Mouse (Mus musculus): Measurements from ENCODE around the gene Cdk19. TPM values are rescaled to one million over a fixed set of nuclear protein-coding genes. Genes with fewer than 3 reads are reported as not detected.
"Not testable (repeated sequence)": the region's sequence is repeated elsewhere in the genome, so short reads cannot be mapped to it uniquely, and the experiment has no call there.

Cdk19 gene
- total and polyA plus RNA-seq, 3 experiments, result 2.8 to 8.2 TPM; not detected in 1

- H3K9me3 ChIP-seq (replicated peaks; ENCODE audit: insufficient read depth, low read length), result no peaks in the 10 kb centered on the region
- H3K79me2 ChIP-seq (ENCODE audit: control insufficient read depth, insufficient read depth, low read length, poor library complexity), result no peaks in the 10 kb centered on the region; the same call in 1 of the 2 replicates
- H3K9ac ChIP-seq (ENCODE audit: control insufficient read depth, low read depth, low read length, poor library complexity, severe bottlenecking), result no peak overlapping the region
- H3K4me3 ChIP-seq (ENCODE audit: control insufficient read depth in 1 of 2, insufficient read depth in 1 of 2, low read depth in 2 of 2, low read length in 2 of 2), result no peak overlapping the region
- H3K27ac ChIP-seq (ENCODE audit: control insufficient read depth, low read depth, low read length), result no peak overlapping the region
- peaks cover 0 to 4% of the 10 kb centered on the region in 2 experiments; a peak in 3 of 4 replicates for H3K4me1 ChIP-seq (ENCODE audit: control insufficient read depth in 1 of 2, insufficient read depth in 2 of 2, low read length in 2 of 2)
- TF ChIP-seq ZKSCAN1 (IDR thresholded peaks at IDR 0.05; ENCODE audit: low read depth, low read length) (no peak), ETS1 (IDR thresholded peaks at IDR 0.05; ENCODE audit: low read depth, low read length) (no peak), TCF12 (IDR thresholded peaks at IDR 0.05; ENCODE audit: low read depth, low read length) (no peak), SIN3A (IDR thresholded peaks at IDR 0.05; ENCODE audit: low read length) (no peak), SMC3 (IDR thresholded peaks at IDR 0.05; ENCODE audit: low read depth, low read length) (no peak), RCOR1 (IDR thresholded peaks at IDR 0.05; ENCODE audit: low read depth, low read length) (no peak), KAT2A (conservative IDR thresholded peaks at IDR 0.05; ENCODE audit: low read depth, low read length) (no peak), MYC (IDR thresholded peaks at IDR 0.05; ENCODE audit: low read depth, low read length) (no peak), ELF1 (IDR thresholded peaks at IDR 0.05; ENCODE audit: low read depth, low read length) (no peak)
- no peak for DNase-seq (ENCODE audit: low read depth, low spot score)
- no peaks in the 10 kb centered on the region for H3K27me3 ChIP-seq (ENCODE audit: control insufficient read depth in 1 of 2, insufficient read depth in 2 of 2, low read length in 2 of 2)
- H3K36me3 ChIP-seq (ENCODE audit: control insufficient read depth in 1 of 2, insufficient read depth in 2 of 2, low read length in 2 of 2), result peaks cover 0 to 6% of the 10 kb centered on the region in 2 experiments; a peak in 2 of 4 replicates
Measured at GRCm38 (mm10) chr10:40421724-40422123, 82.4 kb downstream of the Cdk19 start.

GRCm38 (mm10) chr10:40422696-40423095, 83.3 kb downstream of the Cdk19 start:
- Histone ChIP-seq H3K9me3 (replicated peaks; ENCODE audit: insufficient read depth, low read length) (no peaks in the 10 kb centered on the region), H3K27me3 (ENCODE audit: control insufficient read depth in 1 of 2, insufficient read depth in 2 of 2, low read length in 2 of 2) (no peaks in the 10 kb centered on the region), H3K4me1 (ENCODE audit: control insufficient read depth in 1 of 2, insufficient read depth in 2 of 2, low read length in 2 of 2) (peaks cover 0 to 2% of the 10 kb centered on the region in 2 experiments; a peak in 2 of 4 replicates), H3K36me3 (ENCODE audit: control insufficient read depth in 1 of 2, insufficient read depth in 2 of 2, low read length in 2 of 2) (peaks cover 0 to 2% of the 10 kb centered on the region in 2 experiments; a peak in 2 of 4 replicates), H3K27ac (ENCODE audit: control insufficient read depth, low read depth, low read length) (no peak overlapping the region), H3K9ac (ENCODE audit: control insufficient read depth, low read depth, low read length, poor library complexity, severe bottlenecking) (no peak overlapping the region), H3K4me3 (ENCODE audit: control insufficient read depth in 1 of 2, insufficient read depth in 1 of 2, low read depth in 2 of 2, low read length in 2 of 2) (no peak overlapping the region), H3K79me2 (ENCODE audit: control insufficient read depth, insufficient read depth, low read length, poor library complexity) (no peaks in the 10 kb centered on the region; the same call in 1 of the 2 replicates)
- no peak for DNase-seq (ENCODE audit: low read depth, low spot score)
- TF ChIP-seq SMC3 (IDR thresholded peaks at IDR 0.05; ENCODE audit: low read depth, low read length) (no peak), ZMIZ1 (IDR thresholded peaks at IDR 0.05; ENCODE audit: low read depth, low read length) (no peak), RCOR1 (IDR thresholded peaks at IDR 0.05; ENCODE audit: low read depth, low read length) (no peak), TBP (IDR thresholded peaks at IDR 0.05; ENCODE audit: low read depth, low read length) (no peak), MYB (IDR thresholded peaks at IDR 0.05; ENCODE audit: low read depth, low read length) (no peak), MAX (IDR thresholded peaks at IDR 0.05; ENCODE audit: low read length) (no peak)

GRCm38 (mm10) chr10:40424428-40424827, 85.1 kb downstream of the Cdk19 start:
- not testable (repeated sequence) for H3K9me3 ChIP-seq (replicated peaks; ENCODE audit: insufficient read depth, low read length); H3K4me3 ChIP-seq (ENCODE audit: control insufficient read depth in 1 of 2, insufficient read depth in 1 of 2, low read depth in 2 of 2, low read length in 2 of 2); H3K79me2 ChIP-seq (ENCODE audit: control insufficient read depth, insufficient read depth, low read length, poor library complexity); DNase-seq (ENCODE audit: low read depth, low spot score); H3K36me3 ChIP-seq (ENCODE audit: control insufficient read depth in 1 of 2, insufficient read depth in 2 of 2, low read length in 2 of 2); H3K4me1 ChIP-seq (ENCODE audit: control insufficient read depth in 1 of 2, insufficient read depth in 2 of 2, low read length in 2 of 2); H3K27ac ChIP-seq (ENCODE audit: control insufficient read depth, low read depth, low read length); H3K9ac ChIP-seq (ENCODE audit: control insufficient read depth, low read depth, low read length, poor library complexity, severe bottlenecking); H3K27me3 ChIP-seq (ENCODE audit: control insufficient read depth in 1 of 2, insufficient read depth in 2 of 2, low read length in 2 of 2)
- peak; percentile 64 for TF ChIP-seq ZNF384 (IDR thresholded peaks at IDR 0.05; ENCODE audit: low read depth, low read length)
